Mouse (Mus musculus) heart, embryonic 11.5 days (tissue): ENCODE data around the gene Map3k14. TPM values are rescaled to one million over a fixed set of nuclear protein-coding genes. Genes with fewer than 3 reads are reported as not detected.
A peak's percentile ranks its signal among the peaks of the same experiment; 100 is the strongest.

Experiments used
- ATAC-seq: fragments of 200-750 bp; cut with Nextera tagmentation; replicated peaks from 2 replicates; pipeline ENCODE4 v1.8.0; 2017; ENCODE audit warnings: moderate library complexity; ENCODE audit not compliant: insufficient number of reproducible peaks, low FRiP score, low TSS enrichment
- H3K27ac ChIP-seq: fragments of 300-500 bp; sonication (generic); 2 replicates; pipeline ENCODE4 v1.5.1; 2014; ENCODE audit warnings: mild to moderate bottlenecking, low read depth, low read length
- H3K27me3 ChIP-seq: fragments of 300-500 bp; sonication (generic); 2 replicates; pipeline ENCODE4 v1.6.1; 2014; ENCODE audit warnings: mild to moderate bottlenecking, low read length, mixed read lengths; ENCODE audit not compliant: control insufficient read depth, insufficient read depth
- H3K36me3 ChIP-seq: fragments of 300-500 bp; sonication (generic); 2 replicates; pipeline ENCODE4 v1.6.1; 2014; ENCODE audit warnings: mild to moderate bottlenecking, low read length, moderate library complexity, mixed read lengths; ENCODE audit not compliant: control insufficient read depth, insufficient read depth
- H3K4me1 ChIP-seq: fragments of 300-500 bp; sonication (generic); 2 replicates; pipeline ENCODE4 v1.6.1; 2014; ENCODE audit warnings: low read length; ENCODE audit not compliant: control insufficient read depth, insufficient read depth
- H3K4me2 ChIP-seq: fragments of 300-500 bp; sonication (generic); 2 replicates; pipeline ENCODE4 v1.6.1; 2014; ENCODE audit warnings: mild to moderate bottlenecking, moderate library complexity
- H3K4me3 ChIP-seq: fragments of 300-500 bp; sonication (generic); 2 replicates; pipeline ENCODE4 v1.5.1; 2014; ENCODE audit warnings: low read depth, low read length
- H3K9ac ChIP-seq: fragments of 300-500 bp; sonication (generic); 2 replicates; pipeline ENCODE4 v1.6.1; 2014; ENCODE audit warnings: mild to moderate bottlenecking, low read depth, low read length, moderate library complexity
- H3K9me3 ChIP-seq: fragments of 300-500 bp; sonication (generic); replicated peaks from 2 replicates; pipeline ENCODE4 v1.6.1; 2016; ENCODE audit warnings: low read length; ENCODE audit not compliant: control insufficient read depth
- WGBS: fragments of 180-500 bp; shearing (Covaris S2); extraction: QIAGEN DNeasy Blood & Tissue Kit; methylation state at CpG from one replicate; pipeline ENCODE4 v1.1.7; 2014; ENCODE audit not compliant: insufficient replicate concordance; 5-methylcytosine and 5-hydroxymethylcytosine counted together
- polyA plus RNA-seq: library from polyadenylated mRNA; unstranded; fragments of >200 nt; fragmentation: Nextera tagmentation; extraction: Ambion mirVana; gene quantifications from 2 replicates; pipeline ENCODE4 v1.2.1, GENCODE M21; 2014

Gene Map3k14
- polyA plus RNA-seq, 1 experiment from 2014 or later = 1.4 TPM

- no peak within 1 kb of the TSS for H3K4me2 ChIP-seq
- H3K27ac ChIP-seq = no peak within 1 kb of the TSS
- WGBS = 88% methylated on average over 3 of the region's 3 CpGs
- H3K4me3 ChIP-seq = no peak within 1 kb of the TSS
- ATAC-seq = no peak
- H3K27me3 ChIP-seq = peaks cover 4% of the 10 kb centered on the region; the same call in 1 of the 2 replicates
- H3K36me3 ChIP-seq = no peaks in the 10 kb centered on the region
- H3K9me3 ChIP-seq = no peaks in the 10 kb centered on the region
- no peak within 1 kb of the TSS for H3K9ac ChIP-seq
- no peaks in the 10 kb centered on the region for H3K4me1 ChIP-seq
These were observed 58.8 kb downstream of the Map3k14 start, which contains the start of gene 1700023F06Rik for GRCm38 (mm10) chr11:103208458-103208857. Gene 1700023F06Rik, minus strand, starts transcription at chr11:103208558.

DNA sequence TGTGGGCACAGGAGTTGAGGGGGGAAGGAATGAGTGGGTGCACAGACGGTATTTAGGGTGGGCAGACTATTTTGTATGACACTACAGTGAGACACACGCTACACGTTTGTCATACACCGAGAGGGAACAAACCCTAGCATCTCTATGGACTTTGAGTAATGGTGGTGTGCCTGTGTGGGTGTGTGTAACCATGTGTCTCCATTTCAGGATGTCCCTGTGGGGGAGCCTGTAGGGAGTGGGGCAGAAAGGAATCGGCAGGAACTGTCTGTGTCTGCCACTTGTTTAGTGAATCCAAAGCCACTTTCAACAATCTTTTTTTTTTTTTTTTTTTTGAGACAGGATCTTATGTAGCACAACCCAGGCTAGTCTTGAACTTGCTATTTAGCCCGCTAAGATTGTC is 61.1 kb downstream of the Map3k14 start:
- H3K36me3 ChIP-seq = no peaks in the 10 kb centered on the region
- no peaks in the 10 kb centered on the region for H3K9me3 ChIP-seq
- H3K4me2 ChIP-seq = no peak overlapping the region
- H3K4me3 ChIP-seq = no peak overlapping the region
- H3K4me1 ChIP-seq = no peaks in the 10 kb centered on the region
- no peak overlapping the region for H3K27ac ChIP-seq
- no peak overlapping the region for H3K9ac ChIP-seq
- 84% methylated on average over 6 of the region's 6 CpGs for WGBS
- no peak for ATAC-seq
- H3K27me3 ChIP-seq = peaks cover 17% of the 10 kb centered on the region

DNA sequence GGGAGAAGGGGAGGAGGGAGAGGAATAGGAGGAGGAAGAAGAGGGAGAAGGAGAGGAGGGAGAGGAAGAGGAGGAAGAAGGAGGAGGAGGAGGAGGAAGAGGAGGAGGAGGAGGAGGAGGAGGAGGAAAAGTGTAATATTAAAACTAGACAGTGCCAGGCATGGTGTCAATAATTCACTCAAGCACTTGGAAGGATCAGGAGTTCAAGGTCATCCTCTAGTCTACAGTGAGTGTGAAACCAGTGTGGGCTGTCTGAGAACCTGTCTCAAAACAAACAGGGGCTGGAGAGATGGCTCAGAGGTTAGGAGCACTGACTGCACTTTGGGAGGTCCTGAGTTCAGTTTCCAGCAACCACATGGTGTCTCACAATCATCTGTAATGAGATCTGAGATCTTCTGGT is 64.9 kb downstream of the Map3k14 start:
- no peaks in the 10 kb centered on the region for H3K9me3 ChIP-seq
- peaks cover 12% of the 10 kb centered on the region; the same call in 1 of the 2 replicates for H3K4me1 ChIP-seq
- no peak for ATAC-seq
- no peak overlapping the region for H3K4me2 ChIP-seq
- no peak overlapping the region for H3K9ac ChIP-seq
- H3K27me3 ChIP-seq = peaks cover 53% of the 10 kb centered on the region
- no peaks in the 10 kb centered on the region for H3K36me3 ChIP-seq
- H3K27ac ChIP-seq = no peak overlapping the region
- H3K4me3 ChIP-seq = no peak overlapping the region

GRCm38 (mm10) chr11:103201664-103202063 is 65.6 kb downstream of the Map3k14 start:
- peaks cover 60% of the 10 kb centered on the region for H3K27me3 ChIP-seq
- no peaks in the 10 kb centered on the region for H3K9me3 ChIP-seq
- WGBS = 32% methylated on average over 6 of the region's 6 CpGs
- no peaks in the 10 kb centered on the region for H3K36me3 ChIP-seq
- no peak overlapping the region for H3K4me2 ChIP-seq
- no peak for ATAC-seq
- no peak overlapping the region for H3K4me3 ChIP-seq
- H3K4me1 ChIP-seq = peaks cover 12% of the 10 kb centered on the region; the same call in 1 of the 2 replicates
- no peak overlapping the region for H3K27ac ChIP-seq
- no peak overlapping the region for H3K9ac ChIP-seq

DNA sequence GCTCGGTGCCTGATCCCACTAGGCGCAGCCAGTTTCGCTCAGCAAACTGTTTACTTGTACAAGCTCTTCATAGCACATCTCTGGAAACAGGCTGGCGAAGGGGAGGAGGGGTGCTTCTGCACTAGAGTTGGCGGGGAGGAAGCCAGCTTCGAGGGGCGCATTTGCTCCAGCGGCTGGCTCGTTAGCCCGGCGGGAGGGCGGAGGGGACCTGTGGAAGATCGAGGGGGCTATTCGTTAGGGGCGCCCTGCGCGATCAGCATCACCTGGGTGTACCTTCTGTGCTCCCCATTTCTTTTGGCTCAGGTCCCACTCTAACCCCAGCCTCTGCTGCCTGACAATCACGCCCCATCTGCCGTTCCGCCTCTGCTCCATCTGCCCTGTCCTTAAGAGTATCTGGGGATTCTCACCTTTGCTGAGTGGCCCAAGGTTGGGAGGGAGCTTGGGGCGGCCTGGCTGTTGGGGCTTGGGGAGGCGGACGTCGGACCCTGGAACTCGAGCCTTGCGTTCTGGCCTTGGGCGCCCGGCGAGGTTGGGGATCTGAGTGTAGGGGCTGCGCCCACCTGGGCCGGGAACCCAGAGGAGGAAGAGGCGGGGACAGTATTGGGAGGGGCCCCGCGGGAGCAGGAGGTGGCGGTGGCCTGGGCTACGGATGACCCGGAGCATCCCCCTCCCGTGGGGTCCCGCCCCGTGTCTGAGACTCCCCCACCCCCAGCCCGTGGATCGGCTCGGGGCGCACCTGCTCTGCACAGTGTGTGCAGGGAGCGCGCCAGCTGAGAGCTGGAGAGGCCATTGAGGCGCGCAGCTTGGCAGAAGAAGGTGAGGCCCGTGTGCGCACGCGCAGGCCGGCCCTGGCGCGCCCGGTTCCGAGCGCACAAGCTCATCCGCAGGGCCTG is 68.1 kb downstream of the Map3k14 start:
- peak overlapping the region; percentile 36 for H3K4me3 ChIP-seq
- H3K9me3 ChIP-seq = no peaks in the 10 kb centered on the region
- no peak overlapping the region for H3K9ac ChIP-seq
- peaks cover 84% of the 10 kb centered on the region for H3K27me3 ChIP-seq
- peak overlapping the region; percentile 69 for H3K4me2 ChIP-seq
- H3K4me1 ChIP-seq = peaks cover 12% of the 10 kb centered on the region; the same call in 1 of the 2 replicates
- WGBS = 3% methylated on average over 58 of the region's 59 CpGs
- H3K36me3 ChIP-seq = no peaks in the 10 kb centered on the region
- no peak overlapping the region for H3K27ac ChIP-seq
- no peak for ATAC-seq

- peaks cover 12% of the 10 kb centered on the region; the same call in 1 of the 2 replicates for H3K4me1 ChIP-seq
- peaks cover 92% of the 10 kb centered on the region for H3K27me3 ChIP-seq
- WGBS = 5% methylated on average over 16 of the region's 16 CpGs
- H3K4me3 ChIP-seq = 0 out of 2 replicates have a peak overlapping the region, but pooled peaks have one; percentile 36
- no peak overlapping the region for H3K4me2 ChIP-seq
- no peak for ATAC-seq
- H3K36me3 ChIP-seq = no peaks in the 10 kb centered on the region
- H3K27ac ChIP-seq = no peak overlapping the region
- no peaks in the 10 kb centered on the region for H3K9me3 ChIP-seq
- no peak overlapping the region for H3K9ac ChIP-seq
These were observed 68.9 kb downstream of the Map3k14 start for GRCm38 (mm10) chr11:103198339-103198738.

DNA sequence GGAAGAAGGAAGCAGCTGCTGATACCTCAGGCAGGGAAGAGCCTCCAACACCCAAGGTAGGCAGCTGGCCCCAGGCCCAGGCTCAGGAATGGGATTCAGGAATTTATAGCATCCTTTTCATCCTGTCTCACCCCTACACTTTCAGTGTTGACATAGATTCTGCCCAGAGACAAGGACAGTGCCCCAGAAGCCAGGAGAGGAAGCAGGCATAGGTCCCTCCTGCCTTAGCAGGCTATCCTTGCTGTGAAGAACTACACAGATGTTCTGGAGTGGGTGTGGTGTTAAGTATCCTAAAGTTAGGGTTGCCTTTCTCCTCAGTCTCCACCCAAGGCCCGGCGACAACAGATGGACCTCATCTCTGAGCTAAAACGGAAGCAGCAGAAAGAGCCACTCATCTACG is 69.9 kb downstream of the Map3k14 start:
- Histone ChIP-seq H3K36me3 (no peaks in the 10 kb centered on the region), H3K4me2 (no peak overlapping the region), H3K27me3 (peaks cover 97% of the 10 kb centered on the region), H3K27ac (no peak overlapping the region), H3K9me3 (no peaks in the 10 kb centered on the region), H3K4me1 (peaks cover 16% of the 10 kb centered on the region; the same call in 1 of the 2 replicates), H3K9ac (no peak overlapping the region), H3K4me3 (no peak overlapping the region)
- 67% methylated on average over 4 of the region's 4 CpGs for WGBS
- ATAC-seq = no peak

GRCm38 (mm10) chr11:103195656-103196055 is 71.6 kb downstream of the Map3k14 start:
- Histone ChIP-seq H3K27ac (no peak overlapping the region), H3K9ac (no peak overlapping the region), H3K4me3 (no peak overlapping the region), H3K27me3 (peaks cover 100% of the 10 kb centered on the region), H3K4me1 (peaks cover 17% of the 10 kb centered on the region; the same call in 1 of the 2 replicates), H3K9me3 (no peaks in the 10 kb centered on the region), H3K4me2 (no peak overlapping the region), H3K36me3 (no peaks in the 10 kb centered on the region)
- ATAC-seq = no peak
- 81% methylated on average over 5 of the region's 5 CpGs for WGBS
